Mouse (Mus musculus): ENCODE data around the gene Cdr2. TPM values are rescaled to one million over a fixed set of nuclear protein-coding genes. Genes with fewer than 3 reads are reported as not detected.
A peak's percentile ranks its signal among the peaks of the same experiment; 100 is the strongest.
"Not testable (repeated sequence)": the region's sequence is repeated elsewhere in the genome, so short reads cannot be mapped to it uniquely, and the experiment has no call there.

The Cdr2 gene
- polyA plus RNA-seq, 1 experiment from 2014 or later, result 12.1 TPM

GRCm38 (mm10) chr7:120980041-120980440 is 2.1 kb downstream of the Cdr2 start:
- H3K27ac ChIP-seq (ENCODE audit: low read length), result no peak overlapping the region
- H3K36me3 ChIP-seq (ENCODE audit: control insufficient read depth, insufficient read depth), result no peaks in the 10 kb centered on the region
- ATAC-seq (replicated peaks; ENCODE audit: extremely low read depth, insufficient read depth, low FRiP score), result no peak
- no peaks in the 10 kb centered on the region for H3K27me3 ChIP-seq (ENCODE audit: control insufficient read depth, insufficient read depth, low read length)
- H3K4me1 ChIP-seq (ENCODE audit: control insufficient read depth, insufficient read depth, low read length), result peaks cover 12% of the 10 kb centered on the region
- H3K9me3 ChIP-seq (replicated peaks; ENCODE audit: control insufficient read depth, low read length), result no peaks in the 10 kb centered on the region
- no peak overlapping the region for H3K4me2 ChIP-seq (ENCODE audit: low read depth, low read length)
- 66% methylated on average over 4 of the region's 4 CpGs for WGBS
- H3K4me3 ChIP-seq (ENCODE audit: low read length), result no peak overlapping the region
- no peak overlapping the region for H3K9ac ChIP-seq (ENCODE audit: low read length)

- 53% methylated on average over 7 of the region's 7 CpGs for WGBS
- H3K4me3 ChIP-seq (ENCODE audit: low read length), result no peak overlapping the region
- H3K27me3 ChIP-seq (ENCODE audit: control insufficient read depth, insufficient read depth, low read length), result no peaks in the 10 kb centered on the region
- H3K4me2 ChIP-seq (ENCODE audit: low read depth, low read length), result 0 out of 2 replicates have a peak overlapping the region, but pooled peaks have one; percentile 10
- peaks cover 17% of the 10 kb centered on the region for H3K4me1 ChIP-seq (ENCODE audit: control insufficient read depth, insufficient read depth, low read length)
- peak overlapping the region; percentile 81 for H3K27ac ChIP-seq (ENCODE audit: low read length)
- ATAC-seq (replicated peaks; ENCODE audit: extremely low read depth, insufficient read depth, low FRiP score), result no peak; the same call in 1 of the 2 replicates
- H3K36me3 ChIP-seq (ENCODE audit: control insufficient read depth, insufficient read depth), result no peaks in the 10 kb centered on the region
- H3K9me3 ChIP-seq (replicated peaks; ENCODE audit: control insufficient read depth, low read length), result no peaks in the 10 kb centered on the region
- H3K9ac ChIP-seq (ENCODE audit: low read length), result no peak overlapping the region
Measured at GRCm38 (mm10) chr7:120977063-120977462, 5.0 kb downstream of the Cdr2 start.

- H3K27me3 ChIP-seq (ENCODE audit: control insufficient read depth, insufficient read depth, low read length), result no peaks in the 10 kb centered on the region
- H3K4me3 ChIP-seq (ENCODE audit: low read length), result no peak overlapping the region
- peak overlapping the region; percentile 6 for H3K27ac ChIP-seq (ENCODE audit: low read length)
- no peaks in the 10 kb centered on the region for H3K9me3 ChIP-seq (replicated peaks; ENCODE audit: control insufficient read depth, low read length)
- peaks cover 16% of the 10 kb centered on the region for H3K4me1 ChIP-seq (ENCODE audit: control insufficient read depth, insufficient read depth, low read length)
- ATAC-seq (replicated peaks; ENCODE audit: extremely low read depth, insufficient read depth, low FRiP score), result no peak
- H3K36me3 ChIP-seq (ENCODE audit: control insufficient read depth, insufficient read depth), result no peaks in the 10 kb centered on the region
- no peak overlapping the region for H3K9ac ChIP-seq (ENCODE audit: low read length)
- 64% methylated on average over 3 of the region's 3 CpGs for WGBS
- 0 out of 2 replicates have a peak overlapping the region, but pooled peaks have one; percentile 11 for H3K4me2 ChIP-seq (ENCODE audit: low read depth, low read length)
Measured at GRCm38 (mm10) chr7:120974001-120974400, 8.1 kb downstream of the Cdr2 start.

- not testable (repeated sequence) for H3K9me3 ChIP-seq (replicated peaks; ENCODE audit: control insufficient read depth, low read length); H3K4me3 ChIP-seq (ENCODE audit: low read length); ATAC-seq (replicated peaks; ENCODE audit: extremely low read depth, insufficient read depth, low FRiP score); H3K36me3 ChIP-seq (ENCODE audit: control insufficient read depth, insufficient read depth); H3K4me2 ChIP-seq (ENCODE audit: low read depth, low read length); H3K27me3 ChIP-seq (ENCODE audit: control insufficient read depth, insufficient read depth, low read length); H3K9ac ChIP-seq (ENCODE audit: low read length); H3K27ac ChIP-seq (ENCODE audit: low read length)
- peaks cover 16% of the 10 kb centered on the region for H3K4me1 ChIP-seq (ENCODE audit: control insufficient read depth, insufficient read depth, low read length)
- 73% methylated on average over 2 of the region's 2 CpGs for WGBS
Measured at GRCm38 (mm10) chr7:120972471-120972870, 9.6 kb downstream of the Cdr2 start.

GRCm38 (mm10) chr7:120970112-120970511 is 12.0 kb downstream of the Cdr2 start:
- no peak for ATAC-seq (replicated peaks; ENCODE audit: extremely low read depth, insufficient read depth, low FRiP score)

GRCm38 (mm10) chr7:120969221-120969620 is 12.9 kb downstream of the Cdr2 start:
- Histone ChIP-seq H3K4me2 (ENCODE audit: low read depth, low read length) (no peak overlapping the region), H3K4me1 (ENCODE audit: control insufficient read depth, insufficient read depth, low read length) (peaks cover 6% of the 10 kb centered on the region; the same call in 1 of the 2 replicates), H3K9me3 (replicated peaks; ENCODE audit: control insufficient read depth, low read length) (no peaks in the 10 kb centered on the region), H3K27ac (ENCODE audit: low read length) (no peak overlapping the region), H3K27me3 (ENCODE audit: control insufficient read depth, insufficient read depth, low read length) (no peaks in the 10 kb centered on the region), H3K9ac (ENCODE audit: low read length) (no peak overlapping the region), H3K36me3 (ENCODE audit: control insufficient read depth, insufficient read depth) (peaks cover 3% of the 10 kb centered on the region; the same call in 1 of the 2 replicates), H3K4me3 (ENCODE audit: low read length) (no peak overlapping the region)
- ATAC-seq (replicated peaks; ENCODE audit: extremely low read depth, insufficient read depth, low FRiP score), result no peak
- WGBS, result 63% methylated on average over 7 of the region's 7 CpGs

More at GRCm38 (mm10) chr7:120970112-120970511, 12.0 kb downstream of the Cdr2 start:
- no peak overlapping the region for H3K4me3 ChIP-seq (ENCODE audit: low read length)
- peaks cover 3% of the 10 kb centered on the region; the same call in 1 of the 2 replicates for H3K36me3 ChIP-seq (ENCODE audit: control insufficient read depth, insufficient read depth)
- H3K9me3 ChIP-seq (replicated peaks; ENCODE audit: control insufficient read depth, low read length), result no peaks in the 10 kb centered on the region
- H3K4me1 ChIP-seq (ENCODE audit: control insufficient read depth, insufficient read depth, low read length), result peaks cover 8% of the 10 kb centered on the region; the same call in 1 of the 2 replicates
- H3K27ac ChIP-seq (ENCODE audit: low read length), result no peak overlapping the region
- no peaks in the 10 kb centered on the region for H3K27me3 ChIP-seq (ENCODE audit: control insufficient read depth, insufficient read depth, low read length)
- no peak overlapping the region for H3K9ac ChIP-seq (ENCODE audit: low read length)
- H3K4me2 ChIP-seq (ENCODE audit: low read depth, low read length), result no peak overlapping the region
- 67% methylated on average over 5 of the region's 5 CpGs for WGBS

GRCm38 (mm10) chr7:120963126-120963525 is 19.0 kb downstream of the Cdr2 start:
- Histone ChIP-seq H3K9ac (ENCODE audit: low read length) (no peak overlapping the region), H3K4me2 (ENCODE audit: low read depth, low read length) (no peak overlapping the region), H3K4me3 (ENCODE audit: low read length) (no peak overlapping the region), H3K36me3 (ENCODE audit: control insufficient read depth, insufficient read depth) (peaks cover 13% of the 10 kb centered on the region), H3K27ac (ENCODE audit: low read length) (no peak overlapping the region), H3K4me1 (ENCODE audit: control insufficient read depth, insufficient read depth, low read length) (no peaks in the 10 kb centered on the region), H3K27me3 (ENCODE audit: control insufficient read depth, insufficient read depth, low read length) (no peaks in the 10 kb centered on the region), H3K9me3 (replicated peaks; ENCODE audit: control insufficient read depth, low read length) (no peaks in the 10 kb centered on the region)
- 71% methylated on average over 5 of the region's 5 CpGs for WGBS
- no peak for ATAC-seq (replicated peaks; ENCODE audit: extremely low read depth, insufficient read depth, low FRiP score)

GRCm38 (mm10) chr7:120961893-120962292 is 20.2 kb downstream of the Cdr2 start:
- Histone ChIP-seq H3K9ac (ENCODE audit: low read length) (no peak overlapping the region), H3K4me1 (ENCODE audit: control insufficient read depth, insufficient read depth, low read length) (no peaks in the 10 kb centered on the region), H3K36me3 (ENCODE audit: control insufficient read depth, insufficient read depth) (peaks cover 16% of the 10 kb centered on the region), H3K9me3 (replicated peaks; ENCODE audit: control insufficient read depth, low read length) (no peaks in the 10 kb centered on the region), H3K27ac (ENCODE audit: low read length) (no peak overlapping the region), H3K27me3 (ENCODE audit: control insufficient read depth, insufficient read depth, low read length) (no peaks in the 10 kb centered on the region), H3K4me3 (ENCODE audit: low read length) (no peak overlapping the region), H3K4me2 (ENCODE audit: low read depth, low read length) (no peak overlapping the region)
- no peak for ATAC-seq (replicated peaks; ENCODE audit: extremely low read depth, insufficient read depth, low FRiP score)
- WGBS, result 62% methylated on average over 3 of the region's 3 CpGs

- Histone ChIP-seq H3K4me1 (ENCODE audit: control insufficient read depth, insufficient read depth, low read length) (no peaks in the 10 kb centered on the region), H3K9ac (ENCODE audit: low read length) (no peak overlapping the region), H3K9me3 (replicated peaks; ENCODE audit: control insufficient read depth, low read length) (no peaks in the 10 kb centered on the region), H3K4me3 (ENCODE audit: low read length) (no peak overlapping the region), H3K27ac (ENCODE audit: low read length) (no peak overlapping the region), H3K36me3 (ENCODE audit: control insufficient read depth, insufficient read depth) (peaks cover 20% of the 10 kb centered on the region), H3K4me2 (ENCODE audit: low read depth, low read length) (no peak overlapping the region), H3K27me3 (ENCODE audit: control insufficient read depth, insufficient read depth, low read length) (no peaks in the 10 kb centered on the region)
- WGBS, result 87% methylated on average over 6 of the region's 6 CpGs
- ATAC-seq (replicated peaks; ENCODE audit: extremely low read depth, insufficient read depth, low FRiP score), result no peak
Measured at GRCm38 (mm10) chr7:120960601-120961000, 21.5 kb downstream of the Cdr2 start.
